Mouse (Mus musculus): ENCODE measurements around the gene Chchd6.
A peak's percentile ranks its signal among the peaks of the same experiment; 100 is the strongest.

Gene Chchd6

GRCm38 (mm10) chr6:89360709-89361417 lies 234.6 kb downstream of the Chchd6 start:
- peak; percentile 13 for DNase-seq (ENCODE audit: low read depth, low spot score)

DNA sequence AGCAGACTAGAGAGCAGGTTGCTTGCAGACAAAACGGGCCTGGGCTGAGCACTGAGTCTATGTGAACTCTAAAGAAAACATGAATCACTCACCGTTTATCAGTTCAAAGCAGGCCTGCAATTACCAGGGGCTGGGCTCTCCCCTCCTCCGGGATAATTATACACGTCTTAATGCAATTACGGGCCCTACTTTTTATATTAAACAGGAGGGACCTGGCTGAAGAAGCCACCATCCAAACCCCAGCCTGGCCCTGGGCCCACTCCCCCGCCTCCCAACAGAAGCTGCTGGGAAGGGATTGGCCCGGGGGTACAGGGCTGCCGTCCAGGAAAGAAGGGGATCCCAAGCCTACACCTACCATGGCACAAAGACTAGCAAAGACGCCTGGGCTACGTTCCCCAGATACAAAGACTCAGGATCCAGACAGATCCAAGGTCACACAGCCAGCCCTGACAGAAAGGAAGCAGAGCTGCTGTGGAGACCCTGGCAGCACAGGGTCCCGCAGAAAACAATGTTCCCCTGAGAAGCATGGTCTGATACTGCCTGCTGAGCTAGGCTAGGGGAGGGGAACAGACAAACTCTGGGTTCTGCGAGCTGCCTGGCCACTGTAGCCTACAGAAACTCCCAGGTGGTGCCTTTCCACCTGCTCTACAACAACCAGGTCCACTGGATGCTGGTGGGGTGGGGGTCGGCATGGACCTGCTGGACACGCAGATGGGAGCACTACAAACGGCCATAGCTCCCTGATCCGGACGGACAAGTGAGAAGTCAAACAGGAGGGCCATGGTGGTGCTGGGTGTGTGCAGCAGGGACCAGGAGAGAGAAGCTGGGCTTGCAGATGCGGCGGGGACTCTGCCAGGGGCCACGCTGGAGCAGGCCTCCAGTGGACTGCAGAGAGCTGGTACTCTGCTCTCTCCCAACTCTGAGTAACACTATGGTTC lies 235.4 kb downstream of the Chchd6 start:
- DNase-seq (ENCODE audit: low read depth, low spot score) = no peak

- DNase-seq (ENCODE audit: low read depth, low spot score) = no peak
Observed at GRCm38 (mm10) chr6:89359192-89359591, 236.3 kb downstream of the Chchd6 start.

- DNase-seq (ENCODE audit: low read depth, low spot score) = no peak
Observed at GRCm38 (mm10) chr6:89355661-89356060, 239.8 kb downstream of the Chchd6 start.

- DNase-seq (ENCODE audit: low read depth, low spot score) = no peak
Observed at GRCm38 (mm10) chr6:89354726-89355125, 240.7 kb downstream of the Chchd6 start.

DNA sequence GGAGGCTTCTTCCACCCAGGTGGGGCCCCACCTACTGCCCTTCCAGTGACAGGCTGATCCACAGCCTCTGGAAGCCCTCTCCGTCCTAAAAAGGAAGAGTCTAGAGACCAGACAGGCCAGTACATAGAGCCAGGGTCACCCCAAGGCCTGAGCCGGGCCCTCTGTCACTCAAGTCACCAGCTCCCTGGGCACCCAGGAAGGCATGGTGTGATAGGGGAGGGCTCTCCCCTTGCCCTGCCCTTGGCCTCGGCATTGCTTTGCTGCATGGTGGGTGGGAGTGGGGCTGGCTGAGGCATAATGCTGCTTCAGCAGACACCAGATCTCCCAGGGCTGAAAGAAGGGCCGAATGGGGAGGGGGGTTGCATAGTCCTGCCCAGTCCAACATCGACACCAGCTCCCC lies 241.4 kb downstream of the Chchd6 start:
- no peak for DNase-seq (ENCODE audit: low read depth, low spot score)

DNA sequence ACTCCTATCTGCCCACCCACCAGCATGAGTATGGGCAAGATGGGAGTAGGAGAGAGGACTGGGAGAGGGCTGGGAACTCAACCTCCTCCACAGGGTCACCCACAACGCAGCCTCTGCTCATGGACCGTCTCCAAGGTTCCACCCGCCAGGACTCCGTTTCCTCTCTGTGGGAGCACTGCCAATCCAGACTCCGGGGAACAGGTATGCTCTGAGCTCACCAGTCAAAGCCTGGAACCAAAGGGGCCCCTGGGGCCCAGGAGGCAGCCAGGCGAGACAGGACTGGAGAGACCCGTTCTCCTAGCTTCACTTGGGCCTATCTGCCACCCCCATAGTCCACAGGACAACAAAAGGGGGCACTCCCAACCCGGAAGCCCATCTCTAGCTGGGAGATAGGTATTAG lies 242.4 kb downstream of the Chchd6 start:
- no peak for DNase-seq (ENCODE audit: low read depth, low spot score)

- no peak for DNase-seq (ENCODE audit: low read depth, low spot score)
Observed at GRCm38 (mm10) chr6:89351441-89352137, 243.9 kb downstream of the Chchd6 start.

- no peak for DNase-seq (ENCODE audit: low read depth, low spot score)
Observed at GRCm38 (mm10) chr6:89350520-89350919, 244.9 kb downstream of the Chchd6 start.

DNA sequence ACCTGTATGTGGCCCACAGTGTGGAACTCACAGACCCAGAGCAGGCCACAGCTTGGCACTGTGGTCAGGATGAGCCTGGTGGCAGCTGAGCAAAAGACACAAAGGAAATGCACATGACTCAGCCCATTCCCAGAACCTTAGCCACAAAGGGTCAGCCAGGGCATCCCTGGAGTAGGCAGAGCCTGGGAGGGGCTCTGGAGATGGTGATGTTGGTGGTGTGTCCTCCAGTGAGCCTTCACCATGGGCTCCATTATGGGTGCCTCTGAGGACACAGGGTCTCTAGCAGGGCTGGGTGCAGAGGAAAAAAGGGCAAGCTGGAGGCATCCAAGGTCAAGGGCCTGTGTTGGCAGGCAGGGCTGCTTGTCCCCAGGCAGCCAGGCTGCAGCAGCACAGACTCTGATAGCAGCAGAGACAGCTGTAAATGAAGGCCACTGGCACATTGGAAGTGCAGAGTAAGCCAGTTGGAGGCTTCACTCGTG lies 245.4 kb downstream of the Chchd6 start:
- DNase-seq (ENCODE audit: low read depth, low spot score) = no peak

- DNase-seq (ENCODE audit: low read depth, low spot score) = no peak
Observed at GRCm38 (mm10) chr6:89348363-89348762, 247.1 kb downstream of the Chchd6 start.

- DNase-seq (ENCODE audit: low read depth, low spot score) = no peak
Observed at GRCm38 (mm10) chr6:89347792-89348191, 247.7 kb downstream of the Chchd6 start.

DNA sequence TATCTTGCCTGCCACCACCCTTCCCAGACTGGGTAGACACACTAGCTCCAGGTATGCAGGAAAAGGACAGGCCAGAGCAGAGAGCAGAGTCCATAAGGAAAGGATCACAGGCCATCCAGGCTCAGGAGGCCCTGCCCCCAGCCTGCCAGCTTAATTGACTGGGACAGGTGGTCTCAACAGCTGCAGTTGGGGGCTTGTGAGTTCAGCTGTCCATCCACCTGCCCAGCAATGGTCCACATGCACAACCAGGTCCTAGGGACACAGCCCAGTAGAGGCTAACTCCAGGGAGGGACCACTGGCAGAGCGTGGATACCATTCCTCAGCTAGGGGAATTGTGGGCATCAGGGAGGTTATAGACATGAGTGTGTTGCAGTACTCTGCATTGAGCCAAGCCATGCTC lies 249.6 kb downstream of the Chchd6 start:
- DNase-seq (ENCODE audit: low read depth, low spot score) = no peak

DNA sequence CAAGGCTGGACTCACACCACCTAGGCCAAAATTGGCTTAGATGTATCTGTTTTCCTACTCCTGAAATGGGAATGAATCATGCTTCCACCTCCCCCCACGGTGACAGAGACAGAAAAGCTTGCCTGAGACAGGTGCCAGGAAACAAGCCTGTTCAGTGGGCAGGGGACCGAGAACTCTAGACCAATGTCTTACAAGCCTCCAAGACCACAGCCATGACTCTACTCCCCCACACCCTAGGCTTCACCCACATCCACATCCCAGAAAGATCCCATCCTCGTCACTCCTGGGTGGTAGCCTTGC lies 250.0 kb downstream of the Chchd6 start:
- no peak for DNase-seq (ENCODE audit: low read depth, low spot score)

- DNase-seq (ENCODE audit: low read depth, low spot score) = no peak
Observed at GRCm38 (mm10) chr6:89344613-89345485, 250.6 kb downstream of the Chchd6 start.

- DNase-seq (ENCODE audit: low read depth, low spot score) = no peak
Observed at GRCm38 (mm10) chr6:89341981-89342380, 253.5 kb downstream of the Chchd6 start.

- DNase-seq (ENCODE audit: low read depth, low spot score) = no peak
Observed at GRCm38 (mm10) chr6:89339447-89339846, 256.0 kb downstream of the Chchd6 start.

GRCm38 (mm10) chr6:89338733-89339132 lies 256.7 kb downstream of the Chchd6 start:
- no peak for DNase-seq (ENCODE audit: low read depth, low spot score)

DNA sequence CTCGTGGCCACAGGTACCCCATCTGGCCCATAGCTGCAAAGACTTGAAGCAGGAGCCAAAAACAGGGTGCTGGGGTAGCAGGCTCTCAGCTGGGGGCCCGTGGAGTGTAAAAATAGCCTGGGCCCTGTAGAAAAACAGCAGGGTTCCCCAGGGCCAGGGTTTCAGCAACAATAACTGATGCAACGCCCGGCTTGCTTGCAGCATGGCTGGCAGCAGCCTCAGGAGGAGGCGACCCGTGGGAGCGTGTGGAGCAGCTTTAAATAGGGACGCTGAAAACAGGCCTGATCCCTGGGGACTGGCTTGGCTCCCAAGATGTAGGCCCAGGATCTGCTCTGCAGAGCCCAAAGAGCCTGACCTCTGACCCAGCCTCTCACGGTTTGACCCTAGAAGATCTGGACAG lies 257.9 kb downstream of the Chchd6 start:
- DNase-seq (ENCODE audit: low read depth, low spot score) = peak; percentile 13

- no peak for DNase-seq (ENCODE audit: low read depth, low spot score)
Observed at GRCm38 (mm10) chr6:89333964-89334702, 261.3 kb downstream of the Chchd6 start.
